Mouse (Mus musculus): Measurements from ENCODE around the gene Tbc1d22a. TPM values are rescaled to one million over a fixed set of nuclear protein-coding genes. Genes with fewer than 3 reads are reported as not detected.

Tbc1d22a gene
- polyA plus RNA-seq, 1 experiment = 54.8 TPM

GRCm38 (mm10) chr15:86236252-86236651 is 22.0 kb downstream of the Tbc1d22a start:
- WGBS = 30% methylated on average over 4 of the region's 4 CpGs
- Histone ChIP-seq H3K4me1 (ENCODE audit: control insufficient read depth, insufficient read depth, insufficient read length, low read length) (peaks cover 2% of the 10 kb centered on the region; the same call in 1 of the 2 replicates), H3K4me3 (ENCODE audit: low read depth, low read length) (no peak overlapping the region), H3K27ac (ENCODE audit: insufficient read depth, low read depth, low read length) (no peak overlapping the region), H3K36me3 (ENCODE audit: control insufficient read depth, insufficient read depth, low read length) (peaks cover 33% of the 10 kb centered on the region; the same call in 1 of the 2 replicates), H3K27me3 (ENCODE audit: control insufficient read depth, insufficient read depth, low read length) (no peaks in the 10 kb centered on the region)
- TF ChIP-seq CTCF (IDR thresholded peaks at IDR 0.05; ENCODE audit: extremely low read depth, insufficient read length, insufficient replicate concordance, low read depth, low read length) (peak; percentile 64; the same call in 1 of the 2 replicates), POLR2A (IDR thresholded peaks at IDR 0.05; ENCODE audit: low read depth, low read length) (no peak)

GRCm38 (mm10) chr15:86238076-86238475 is 23.8 kb downstream of the Tbc1d22a start:
- H3K27ac ChIP-seq (ENCODE audit: insufficient read depth, low read depth, low read length) = no peak overlapping the region
- TF ChIP-seq POLR2A (IDR thresholded peaks at IDR 0.05; ENCODE audit: low read depth, low read length) = no peak
- no peak for TF ChIP-seq CTCF (IDR thresholded peaks at IDR 0.05; ENCODE audit: extremely low read depth, insufficient read length, insufficient replicate concordance, low read depth, low read length)
- H3K36me3 ChIP-seq (ENCODE audit: control insufficient read depth, insufficient read depth, low read length) = peaks cover 39% of the 10 kb centered on the region; the same call in 1 of the 2 replicates
- H3K4me1 ChIP-seq (ENCODE audit: control insufficient read depth, insufficient read depth, insufficient read length, low read length) = no peaks in the 10 kb centered on the region
- WGBS = 95% methylated on average over 3 of the region's 3 CpGs
- no peak overlapping the region for H3K4me3 ChIP-seq (ENCODE audit: low read depth, low read length)
- no peaks in the 10 kb centered on the region for H3K27me3 ChIP-seq (ENCODE audit: control insufficient read depth, insufficient read depth, low read length)

- no peak overlapping the region for H3K4me3 ChIP-seq (ENCODE audit: low read depth, low read length)
- peaks cover 39% of the 10 kb centered on the region; the same call in 1 of the 2 replicates for H3K36me3 ChIP-seq (ENCODE audit: control insufficient read depth, insufficient read depth, low read length)
- no peaks in the 10 kb centered on the region for H3K4me1 ChIP-seq (ENCODE audit: control insufficient read depth, insufficient read depth, insufficient read length, low read length)
- TF ChIP-seq POLR2A (IDR thresholded peaks at IDR 0.05; ENCODE audit: low read depth, low read length) = no peak
- no peak for TF ChIP-seq CTCF (IDR thresholded peaks at IDR 0.05; ENCODE audit: extremely low read depth, insufficient read length, insufficient replicate concordance, low read depth, low read length)
- H3K27ac ChIP-seq (ENCODE audit: insufficient read depth, low read depth, low read length) = no peak overlapping the region
- WGBS = 87% methylated on average over 6 of the region's 6 CpGs
- no peaks in the 10 kb centered on the region for H3K27me3 ChIP-seq (ENCODE audit: control insufficient read depth, insufficient read depth, low read length)
Observed at GRCm38 (mm10) chr15:86239068-86239467, 24.8 kb downstream of the Tbc1d22a start.

- peaks cover 35% of the 10 kb centered on the region; the same call in 1 of the 2 replicates for H3K36me3 ChIP-seq (ENCODE audit: control insufficient read depth, insufficient read depth, low read length)
- no peak overlapping the region for H3K4me3 ChIP-seq (ENCODE audit: low read depth, low read length)
- H3K27me3 ChIP-seq (ENCODE audit: control insufficient read depth, insufficient read depth, low read length) = no peaks in the 10 kb centered on the region
- WGBS = 40% methylated on average over 10 of the region's 10 CpGs
- H3K4me1 ChIP-seq (ENCODE audit: control insufficient read depth, insufficient read depth, insufficient read length, low read length) = no peaks in the 10 kb centered on the region
- TF ChIP-seq CTCF (IDR thresholded peaks at IDR 0.05; ENCODE audit: extremely low read depth, insufficient read length, insufficient replicate concordance, low read depth, low read length) (peak; percentile 71), POLR2A (IDR thresholded peaks at IDR 0.05; ENCODE audit: low read depth, low read length) (no peak)
- no peak overlapping the region for H3K27ac ChIP-seq (ENCODE audit: insufficient read depth, low read depth, low read length)
Observed at GRCm38 (mm10) chr15:86239801-86240200, 25.5 kb downstream of the Tbc1d22a start.

GRCm38 (mm10) chr15:86243708-86244107 is 29.4 kb downstream of the Tbc1d22a start:
- Histone ChIP-seq H3K4me3 (ENCODE audit: low read depth, low read length) (no peak overlapping the region), H3K27ac (ENCODE audit: insufficient read depth, low read depth, low read length) (no peak overlapping the region), H3K27me3 (ENCODE audit: control insufficient read depth, insufficient read depth, low read length) (no peaks in the 10 kb centered on the region), H3K4me1 (ENCODE audit: control insufficient read depth, insufficient read depth, insufficient read length, low read length) (no peaks in the 10 kb centered on the region), H3K36me3 (ENCODE audit: control insufficient read depth, insufficient read depth, low read length) (peaks cover 22% of the 10 kb centered on the region)
- peak; percentile 28; the same call in 1 of the 2 replicates for TF ChIP-seq CTCF (IDR thresholded peaks at IDR 0.05; ENCODE audit: extremely low read depth, insufficient read length, insufficient replicate concordance, low read depth, low read length)
- no peak for TF ChIP-seq POLR2A (IDR thresholded peaks at IDR 0.05; ENCODE audit: low read depth, low read length)
- WGBS = 47% methylated on average over 8 of the region's 8 CpGs

- WGBS = 90% methylated on average over 2 of the region's 2 CpGs
- TF ChIP-seq POLR2A (IDR thresholded peaks at IDR 0.05; ENCODE audit: low read depth, low read length) (no peak), CTCF (IDR thresholded peaks at IDR 0.05; ENCODE audit: extremely low read depth, insufficient read length, insufficient replicate concordance, low read depth, low read length) (no peak)
- H3K4me1 ChIP-seq (ENCODE audit: control insufficient read depth, insufficient read depth, insufficient read length, low read length) = no peaks in the 10 kb centered on the region
- peaks cover 19% of the 10 kb centered on the region for H3K36me3 ChIP-seq (ENCODE audit: control insufficient read depth, insufficient read depth, low read length)
- no peak overlapping the region for H3K4me3 ChIP-seq (ENCODE audit: low read depth, low read length)
- no peak overlapping the region for H3K27ac ChIP-seq (ENCODE audit: insufficient read depth, low read depth, low read length)
- no peaks in the 10 kb centered on the region for H3K27me3 ChIP-seq (ENCODE audit: control insufficient read depth, insufficient read depth, low read length)
Observed at GRCm38 (mm10) chr15:86244380-86244779, 30.1 kb downstream of the Tbc1d22a start.

- Histone ChIP-seq H3K4me3 (ENCODE audit: low read depth, low read length) (no peak overlapping the region), H3K27ac (ENCODE audit: insufficient read depth, low read depth, low read length) (no peak overlapping the region), H3K4me1 (ENCODE audit: control insufficient read depth, insufficient read depth, insufficient read length, low read length) (no peaks in the 10 kb centered on the region), H3K36me3 (ENCODE audit: control insufficient read depth, insufficient read depth, low read length) (peaks cover 7% of the 10 kb centered on the region), H3K27me3 (ENCODE audit: control insufficient read depth, insufficient read depth, low read length) (no peaks in the 10 kb centered on the region)
- peak; percentile 54; the same call in 1 of the 2 replicates for TF ChIP-seq CTCF (IDR thresholded peaks at IDR 0.05; ENCODE audit: extremely low read depth, insufficient read length, insufficient replicate concordance, low read depth, low read length)
- TF ChIP-seq POLR2A (IDR thresholded peaks at IDR 0.05; ENCODE audit: low read depth, low read length) = no peak
- 70% methylated on average over 9 of the region's 9 CpGs for WGBS
Observed at GRCm38 (mm10) chr15:86250269-86250668, 36.0 kb downstream of the Tbc1d22a start.
